Mouse (Mus musculus): ENCODE measurements around the gene Cox10.

Gene Cox10

GRCm38 (mm10) chr11:64000200-64000794 lies 79.0 kb downstream of the Cox10 start:
- DNase-seq (ENCODE audit: low read depth, low spot score), result no peak

- no peak for DNase-seq (ENCODE audit: low read depth, low spot score)
Measured at GRCm38 (mm10) chr11:63999431-63999830, 79.8 kb downstream of the Cox10 start.

- DNase-seq (ENCODE audit: low read depth, low spot score), result no peak
Measured at GRCm38 (mm10) chr11:63991958-63992357, 87.3 kb downstream of the Cox10 start.

- DNase-seq (ENCODE audit: low read depth, low spot score), result no peak
Measured at GRCm38 (mm10) chr11:63990759-63991158, 88.5 kb downstream of the Cox10 start.

- DNase-seq (ENCODE audit: low read depth, low spot score), result no peak
Measured at GRCm38 (mm10) chr11:63990311-63990710, 89.0 kb downstream of the Cox10 start.

GRCm38 (mm10) chr11:63988991-63989860 lies 90.0 kb downstream of the Cox10 start:
- DNase-seq (ENCODE audit: low read depth, low spot score), result no peak

GRCm38 (mm10) chr11:63988031-63988665 lies 91.1 kb downstream of the Cox10 start:
- no peak for DNase-seq (ENCODE audit: low read depth, low spot score)

- DNase-seq (ENCODE audit: low read depth, low spot score), result no peak
Measured at GRCm38 (mm10) chr11:63986710-63987109, 92.6 kb downstream of the Cox10 start.

GRCm38 (mm10) chr11:63985481-63985880 lies 93.8 kb downstream of the Cox10 start:
- no peak for DNase-seq (ENCODE audit: low read depth, low spot score)

GRCm38 (mm10) chr11:63984622-63985168 lies 94.6 kb downstream of the Cox10 start:
- DNase-seq (ENCODE audit: low read depth, low spot score), result no peak

- no peak for DNase-seq (ENCODE audit: low read depth, low spot score)
Measured at GRCm38 (mm10) chr11:63977741-63978140, 101.5 kb downstream of the Cox10 start.

- no peak for DNase-seq (ENCODE audit: low read depth, low spot score)
Measured at GRCm38 (mm10) chr11:63976775-63977174, 102.5 kb downstream of the Cox10 start.

- DNase-seq (ENCODE audit: low read depth, low spot score), result no peak
Measured at GRCm38 (mm10) chr11:63975260-63975899, 103.9 kb downstream of the Cox10 start.

GRCm38 (mm10) chr11:63973973-63974372 lies 105.3 kb downstream of the Cox10 start:
- DNase-seq (ENCODE audit: low read depth, low spot score), result no peak

- no peak for DNase-seq (ENCODE audit: low read depth, low spot score)
Measured at GRCm38 (mm10) chr11:63971462-63971861, 107.8 kb downstream of the Cox10 start.

- no peak for DNase-seq (ENCODE audit: low read depth, low spot score)
Measured at GRCm38 (mm10) chr11:63970818-63971217, 108.5 kb downstream of the Cox10 start.

GRCm38 (mm10) chr11:63969205-63969910 lies 109.9 kb downstream of the Cox10 start:
- no peak for DNase-seq (ENCODE audit: low read depth, low spot score)

- no peak for DNase-seq (ENCODE audit: low read depth, low spot score)
Measured at GRCm38 (mm10) chr11:63968388-63969035, 110.8 kb downstream of the Cox10 start.

- no peak for DNase-seq (ENCODE audit: low read depth, low spot score)
Measured at GRCm38 (mm10) chr11:63967641-63968387, 111.5 kb downstream of the Cox10 start.

- no peak for DNase-seq (ENCODE audit: low read depth, low spot score)
Measured at GRCm38 (mm10) chr11:63965437-63965836, 113.8 kb downstream of the Cox10 start.
